Mouse (Mus musculus) small intestine, adult 2 months (tissue): ENCODE measurements around the gene Picalm. TPM values are rescaled to one million over a fixed set of nuclear protein-coding genes. Genes with fewer than 3 reads are reported as not detected.

Experiments
- H3K27ac ChIP-seq: fragments of 200-500 bp; 2 replicates; pipeline ENCODE4 v1.5.1; 2012; ENCODE audit warnings: low read depth, low read length, control low read depth, inconsistent platforms; ENCODE audit not compliant: insufficient read depth
- H3K27me3 ChIP-seq: fragments of 200-500 bp; 2 replicates; pipeline ENCODE4 v1.6.1; 2012; ENCODE audit warnings: mild to moderate bottlenecking, moderate library complexity, low read length, inconsistent platforms; ENCODE audit not compliant: control insufficient read depth, insufficient read depth
- H3K36me3 ChIP-seq: fragments of 200-500 bp; 2 replicates; pipeline ENCODE4 v1.6.1; 2012; ENCODE audit warnings: mild to moderate bottlenecking, low read length, control low read depth, inconsistent platforms; ENCODE audit not compliant: control insufficient read depth, insufficient read depth
- H3K4me1 ChIP-seq: fragments of 200-500 bp; 2 replicates; pipeline ENCODE4 v1.6.1; 2012; ENCODE audit warnings: low read length, inconsistent platforms, mixed read lengths; ENCODE audit not compliant: control insufficient read depth, insufficient read depth, insufficient read length
- H3K4me3 ChIP-seq: fragments of 200-500 bp; 2 replicates; pipeline ENCODE4 v1.5.1; 2012; ENCODE audit warnings: low read depth, mild to moderate bottlenecking, control low read depth, inconsistent platforms, low read length, moderate library complexity
- CTCF ChIP-seq: fragments of 200-500 bp; IDR thresholded peaks from 2 replicates; pipeline ENCODE4 v1.5.1; 2012; ENCODE audit warnings: low read depth, mild to moderate bottlenecking, control low read depth, inconsistent platforms, low read length, moderate library complexity, mixed read lengths; ENCODE audit not compliant: insufficient replicate concordance, insufficient read length; ENCODE audit errors: extremely low read depth
- POLR2A ChIP-seq: fragments of 200-500 bp; IDR thresholded peaks from 2 replicates; pipeline ENCODE4 v1.6.1; 2012; ENCODE audit warnings: low read depth, mild to moderate bottlenecking, control low read depth, inconsistent platforms, low read length, moderate library complexity
- WGBS: fragments of 180-500 bp; shearing (Covaris S2); methylation state at CpG from one replicate; pipeline ENCODE4 v1.1.7; 2018; 5-methylcytosine and 5-hydroxymethylcytosine counted together
- polyA plus RNA-seq: library from polyadenylated mRNA; depleted of rRNA; stranded (reverse); fragments of >200 nt; gene quantifications from 2 replicates; pipeline ENCODE4 v1.2.3, GENCODE M21; 2012

Gene Picalm
- polyA plus RNA-seq, 1 experiment = 36.3 TPM

DNA sequence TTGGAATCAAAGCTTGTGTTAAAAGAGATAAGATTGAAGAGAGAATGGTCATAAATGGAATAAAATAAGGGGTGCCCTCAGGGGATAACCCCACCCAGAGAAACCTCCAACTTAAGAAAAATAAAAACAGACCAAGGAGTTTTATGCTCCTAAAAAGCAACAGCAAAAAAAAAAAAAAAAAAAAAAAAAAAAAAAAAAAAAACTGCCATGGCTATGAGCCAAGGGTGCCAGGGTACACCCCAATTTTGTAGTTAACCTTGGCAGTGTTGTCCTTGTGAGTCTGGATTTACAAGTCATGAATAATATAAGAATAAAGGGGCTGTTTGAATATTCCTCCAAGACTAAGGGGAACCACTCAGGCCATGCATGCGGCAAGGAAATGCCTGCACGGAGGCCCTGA, 13.9 kb upstream of the Picalm start:
- no peaks in the 10 kb centered on the region for H3K27me3 ChIP-seq
- WGBS = 99% methylated on average over 2 of the region's 2 CpGs
- no peak overlapping the region for H3K4me3 ChIP-seq
- H3K36me3 ChIP-seq = no peaks in the 10 kb centered on the region
- no peak overlapping the region for H3K27ac ChIP-seq
- no peaks in the 10 kb centered on the region for H3K4me1 ChIP-seq
- TF ChIP-seq POLR2A = no peak
- TF ChIP-seq CTCF = no peak

DNA sequence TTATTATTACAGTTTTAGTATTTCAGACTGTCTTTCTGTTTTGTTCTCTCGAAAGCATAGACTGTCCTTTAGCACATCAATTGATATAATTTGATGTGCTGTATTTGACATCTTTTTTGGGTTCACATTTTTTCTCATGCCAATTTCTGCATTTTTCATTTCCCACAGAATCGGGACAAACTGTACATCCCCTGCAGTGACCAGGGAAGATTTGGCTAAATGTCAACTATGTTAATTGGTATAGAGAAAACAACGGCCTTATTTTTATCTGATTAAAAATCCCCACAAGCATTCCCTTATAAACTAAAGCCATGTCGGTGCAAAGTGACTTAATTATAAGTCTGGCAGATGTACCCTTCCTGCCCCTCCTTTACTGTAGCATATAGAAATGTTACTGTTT, 9.9 kb upstream of the Picalm start:
- Histone ChIP-seq H3K4me3 (no peak overlapping the region), H3K4me1 (no peaks in the 10 kb centered on the region), H3K27ac (no peak overlapping the region), H3K27me3 (no peaks in the 10 kb centered on the region), H3K36me3 (no peaks in the 10 kb centered on the region)
- 66% methylated on average over 4 of the region's 4 CpGs for WGBS
- no peak for TF ChIP-seq POLR2A
- TF ChIP-seq CTCF = no peak

DNA sequence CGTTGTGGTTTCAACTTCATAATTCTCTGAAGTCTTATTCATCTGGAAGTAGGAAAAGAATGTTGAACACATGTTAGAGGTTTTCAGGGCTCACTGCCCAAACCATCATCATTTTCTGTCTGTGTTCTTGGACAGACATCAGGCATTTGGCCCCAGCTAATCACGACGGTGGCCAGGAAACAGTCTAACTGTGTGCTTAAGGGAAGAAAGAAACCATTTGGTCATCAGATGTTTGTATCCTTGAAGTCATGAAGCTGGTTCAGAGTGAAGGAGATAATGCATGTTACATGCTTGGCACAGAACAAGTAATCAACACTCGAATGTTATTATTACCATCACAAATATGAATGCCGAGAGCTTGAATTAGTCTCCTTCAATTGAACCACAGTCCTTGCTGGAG, 5.0 kb upstream of the Picalm start:
- Histone ChIP-seq H3K4me3 (no peak overlapping the region), H3K36me3 (no peaks in the 10 kb centered on the region), H3K27ac (no peak overlapping the region), H3K4me1 (no peaks in the 10 kb centered on the region; the same call in 1 of the 2 replicates), H3K27me3 (no peaks in the 10 kb centered on the region)
- no peak for TF ChIP-seq CTCF
- TF ChIP-seq POLR2A = no peak
- 73% methylated on average over 5 of the region's 5 CpGs for WGBS

DNA sequence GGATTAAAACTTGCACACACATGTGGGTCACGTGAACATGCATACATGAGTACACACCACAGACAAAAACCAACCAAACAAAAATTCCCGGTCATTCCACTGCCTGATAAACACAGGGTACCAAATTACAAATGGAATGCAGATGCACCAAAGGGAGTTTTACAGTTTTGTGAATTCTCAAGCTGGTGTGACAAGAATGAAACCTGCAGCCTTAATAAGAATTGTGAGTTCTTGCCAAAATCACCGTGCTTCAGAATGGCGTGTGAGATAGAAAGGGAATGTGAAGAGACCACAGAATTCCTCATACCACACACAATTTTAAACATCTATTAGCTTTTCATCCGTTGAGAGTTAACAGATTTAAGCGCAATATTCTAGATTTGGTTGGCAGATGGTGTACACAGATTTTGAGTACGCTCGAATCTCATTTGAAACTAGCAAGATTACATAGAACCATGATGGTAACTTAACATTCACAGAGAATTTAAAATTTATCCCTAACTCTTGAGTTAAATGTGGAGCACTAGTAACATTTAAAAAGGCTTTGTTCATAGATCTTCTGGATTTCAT, 1.3 kb upstream of the Picalm start:
- H3K27ac ChIP-seq = peak overlapping the region; percentile 99
- TF ChIP-seq CTCF = no peak
- TF ChIP-seq POLR2A = no peak
- WGBS = 62% methylated on average over 8 of the region's 8 CpGs
- no peaks in the 10 kb centered on the region for H3K36me3 ChIP-seq
- no peaks in the 10 kb centered on the region; the same call in 1 of the 2 replicates for H3K4me1 ChIP-seq
- no peaks in the 10 kb centered on the region for H3K27me3 ChIP-seq
- no peak overlapping the region for H3K4me3 ChIP-seq

DNA sequence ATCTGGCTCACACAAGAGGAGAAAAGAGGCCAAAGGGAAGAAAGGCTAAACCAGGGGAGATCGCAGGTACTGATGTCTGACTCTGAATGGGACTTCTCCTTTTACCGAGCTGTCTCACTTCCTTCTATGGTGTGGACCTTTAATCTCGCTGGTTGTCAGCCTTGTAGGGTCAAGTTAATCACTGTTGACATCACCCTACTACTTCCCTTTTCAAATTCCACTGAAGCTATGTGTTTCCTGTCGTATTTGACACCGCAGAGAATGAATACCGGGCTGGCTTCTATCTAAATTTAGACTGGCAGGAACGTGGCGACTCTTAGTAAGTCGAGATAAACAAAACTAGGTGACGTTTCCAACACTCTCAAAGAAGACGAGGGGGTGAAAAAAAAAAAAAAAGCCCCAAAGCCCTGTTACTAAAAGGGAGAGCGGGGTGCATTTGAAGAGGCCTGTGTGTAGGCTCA, 712 bp upstream of the Picalm start:
- under 1% methylated on average over 12 of the region's 12 CpGs for WGBS
- Histone ChIP-seq H3K4me3 (peak overlapping the region; percentile 98), H3K27me3 (no peaks in the 10 kb centered on the region), H3K4me1 (no peaks in the 10 kb centered on the region; the same call in 1 of the 2 replicates), H3K36me3 (no peaks in the 10 kb centered on the region), H3K27ac (peak overlapping the region; percentile 99)
- no peak for TF ChIP-seq CTCF
- TF ChIP-seq POLR2A = no peak

DNA sequence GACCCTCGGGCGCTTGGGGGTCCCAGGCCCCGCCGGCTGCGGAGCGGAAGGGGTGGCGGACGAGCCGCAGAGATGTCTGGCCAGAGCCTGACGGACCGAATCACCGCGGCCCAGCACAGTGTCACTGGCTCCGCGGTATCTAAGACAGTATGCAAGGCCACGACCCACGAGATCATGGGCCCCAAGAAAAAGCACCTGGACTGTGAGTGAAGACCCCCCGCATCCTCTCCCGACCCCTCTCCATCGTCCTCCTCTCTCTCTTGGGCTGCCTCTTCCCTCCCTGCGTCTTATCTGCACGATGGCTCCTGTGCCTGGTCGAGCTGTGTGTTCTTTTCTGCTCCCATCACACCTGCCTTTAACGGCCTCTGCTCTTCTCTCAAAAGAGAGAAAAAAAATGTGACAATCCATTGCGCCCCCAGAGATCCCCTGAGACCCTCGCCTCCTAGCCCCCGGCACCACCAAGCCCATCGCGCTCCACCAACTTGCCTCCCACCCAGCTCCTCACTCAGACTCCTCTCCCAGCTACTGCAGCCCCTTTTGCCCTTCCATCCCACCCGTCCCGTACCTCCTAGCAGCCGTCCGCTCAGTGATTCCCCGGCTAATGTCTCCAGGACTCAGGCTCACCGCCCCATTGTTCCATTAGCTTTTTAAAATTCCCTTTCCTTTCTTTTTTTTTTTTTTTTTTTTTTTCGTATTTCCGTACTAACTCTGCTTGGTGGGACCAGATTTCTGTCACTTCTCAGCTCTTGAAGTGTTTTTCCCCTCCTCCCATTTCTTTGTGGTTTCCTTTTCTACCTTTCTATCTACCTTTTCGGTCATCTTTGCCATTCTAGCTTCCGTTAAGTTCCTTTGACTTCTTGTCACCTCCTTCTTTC, 725 bp downstream of the Picalm start:
- WGBS = under 1% methylated on average over 39 of the region's 39 CpGs
- H3K27me3 ChIP-seq = no peaks in the 10 kb centered on the region
- peak overlapping the region; percentile 98 for H3K4me3 ChIP-seq
- H3K27ac ChIP-seq = peak overlapping the region; percentile 99
- no peaks in the 10 kb centered on the region; the same call in 1 of the 2 replicates for H3K4me1 ChIP-seq
- H3K36me3 ChIP-seq = no peaks in the 10 kb centered on the region
- TF ChIP-seq POLR2A (no peak), CTCF (no peak)

DNA sequence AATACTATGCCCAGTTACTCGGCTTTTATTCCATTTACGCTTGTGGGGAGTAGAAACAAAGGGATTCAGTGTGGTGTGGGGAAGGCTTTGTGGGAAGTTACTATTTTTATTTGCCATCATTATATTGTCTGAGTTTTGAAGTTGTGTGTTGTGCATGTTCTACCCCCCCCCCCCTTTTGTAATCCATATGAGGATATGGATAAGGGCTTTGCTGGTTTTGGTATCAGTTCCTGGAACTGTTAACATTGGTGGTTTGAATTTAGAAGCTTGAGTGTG, 1.3 kb downstream of the Picalm start:
- H3K27me3 ChIP-seq = no peaks in the 10 kb centered on the region
- peak overlapping the region; percentile 98; the same call in 1 of the 2 replicates for H3K4me3 ChIP-seq
- TF ChIP-seq POLR2A = no peak
- TF ChIP-seq CTCF = no peak
- no peaks in the 10 kb centered on the region; the same call in 1 of the 2 replicates for H3K4me1 ChIP-seq
- no peaks in the 10 kb centered on the region for H3K36me3 ChIP-seq
- 1% methylated on average over 2 of the region's 2 CpGs for WGBS
- H3K27ac ChIP-seq = peak overlapping the region; percentile 99
